Mouse (Mus musculus): ENCODE measurements at regions not wholly inside any gene's neighbourhood (a gene's known extent, or its start where the extent isn't known, plus 50 kb on each side); places are given as distances from the start of the nearest gene placed in this dataset.

GRCm38 (mm10) chr16:65448810-65449209 lies 71.5 kb upstream of the Pou1f1 start:
- no peak for TF ChIP-seq CTCF (IDR thresholded peaks at IDR 0.05; ENCODE audit: low read depth)
- no peak for TF ChIP-seq EP300 (IDR thresholded peaks at IDR 0.05; ENCODE audit: low read depth)

Data from liver, embryonic 14.5 days (tissue).